Mouse (Mus musculus) C2C12 (cell line): Measurements from ENCODE around the gene 1700029I15Rik. TPM values are rescaled to one million over a fixed set of nuclear protein-coding genes. Genes with fewer than 3 reads are reported as not detected.

Experiments
- H3K27me3 ChIP-seq: one replicate; pipeline ENCODE4 v1.6.1; 2011; ENCODE audit not compliant: control insufficient read depth, insufficient read depth, insufficient read length
- H3K36me3 ChIP-seq: one replicate; pipeline ENCODE4 v1.6.1; 2011; ENCODE audit not compliant: control insufficient read depth, insufficient read depth
- H3K4me3 ChIP-seq: one replicate; pipeline ENCODE4 v1.5.1; 2011; ENCODE audit warnings: mild to moderate bottlenecking, control low read depth; ENCODE audit not compliant: poor library complexity, insufficient read depth, severe bottlenecking
- H3K79me2 ChIP-seq: one replicate; pipeline ENCODE4 v1.6.1; 2011; ENCODE audit not compliant: control insufficient read depth, insufficient read depth
- H3K79me3 ChIP-seq: one replicate; pipeline ENCODE4 v1.6.1; 2011; ENCODE audit warnings: low read depth, control low read depth
- H3ac ChIP-seq: one replicate; pipeline ENCODE3; 2011; ENCODE audit warnings: low read depth; ENCODE audit not compliant: control insufficient read depth, insufficient read length
- CEBPB ChIP-seq: IDR thresholded peaks from one replicate; pipeline ENCODE4 v1.6.1; 2011; ENCODE audit warnings: low read depth, mild to moderate bottlenecking, control low read depth, moderate library complexity
- CTCF ChIP-seq: IDR thresholded peaks from one replicate; pipeline ENCODE4 v1.5.1; 2011; ENCODE audit not compliant: control insufficient read depth, insufficient read depth, insufficient read length
- FOSL1 ChIP-seq: IDR thresholded peaks from one replicate; pipeline ENCODE4 v1.8.0; 2011; ENCODE audit warnings: mild to moderate bottlenecking, low read length; ENCODE audit not compliant: poor library complexity, insufficient read depth, severe bottlenecking
- MAX ChIP-seq: IDR thresholded peaks from one replicate; pipeline ENCODE4 v1.6.1; 2011; ENCODE audit warnings: mild to moderate bottlenecking, control low read depth
- MYOD1 ChIP-seq: IDR thresholded peaks from one replicate; pipeline ENCODE4 v1.6.1; 2011; ENCODE audit warnings: low read depth; ENCODE audit not compliant: control insufficient read depth, insufficient read length
- MYOG ChIP-seq: IDR thresholded peaks from one replicate; pipeline ENCODE4 v1.6.1; 2011; ENCODE audit not compliant: control insufficient read depth, insufficient read length; ENCODE audit errors: extremely low read depth
- USF1 ChIP-seq: IDR thresholded peaks from one replicate; pipeline ENCODE4 v1.6.1; 2011; ENCODE audit warnings: low read depth, mild to moderate bottlenecking, control low read depth, moderate library complexity
- polyA plus RNA-seq: library from polyadenylated mRNA; unstranded; fragments of >200 nt; fragmentation: generic; extraction: Trizol; gene quantifications from one replicate; pipeline ENCODE4 v1.2.1, GENCODE M21; 2012; ENCODE audit warnings: missing spikeins

1700029I15Rik gene
- polyA plus RNA-seq, 1 experiment = 0.73 TPM

- peaks cover 31% of the 10 kb centered on the region for H3K36me3 ChIP-seq
- H3K79me2 ChIP-seq = no peaks in the 10 kb centered on the region
- H3K4me3 ChIP-seq = no peak overlapping the region
- H3ac ChIP-seq = no peak overlapping the region
- H3K27me3 ChIP-seq = no peaks in the 10 kb centered on the region
- no peak for TF ChIP-seq CEBPB
- no peak for TF ChIP-seq FOSL1
- TF ChIP-seq MAX = no peak
- TF ChIP-seq MYOG = no peak
- no peak for TF ChIP-seq USF1
- no peak for TF ChIP-seq CTCF
- no peak for TF ChIP-seq MYOD1
- no peaks in the 10 kb centered on the region for H3K79me3 ChIP-seq
Observed at GRCm38 (mm10) chr2:92411705-92412104, 29.4 kb downstream of the 1700029I15Rik start.

GRCm38 (mm10) chr2:92421723-92422387, 39.5 kb downstream of the 1700029I15Rik start:
- H3K79me3 ChIP-seq = no peaks in the 10 kb centered on the region
- H3K4me3 ChIP-seq = no peak overlapping the region
- H3ac ChIP-seq = no peak overlapping the region
- TF ChIP-seq MAX (no peak), FOSL1 (no peak), MYOD1 (no peak), CEBPB (no peak), MYOG (no peak), USF1 (no peak), CTCF (no peak)
- no peaks in the 10 kb centered on the region for H3K79me2 ChIP-seq
- peaks cover 20% of the 10 kb centered on the region for H3K36me3 ChIP-seq
- no peaks in the 10 kb centered on the region for H3K27me3 ChIP-seq

GRCm38 (mm10) chr2:92422388-92423135, 40.2 kb downstream of the 1700029I15Rik start:
- Histone ChIP-seq H3K4me3 (no peak overlapping the region), H3K79me2 (no peaks in the 10 kb centered on the region), H3K36me3 (peaks cover 20% of the 10 kb centered on the region), H3K27me3 (no peaks in the 10 kb centered on the region), H3K79me3 (no peaks in the 10 kb centered on the region), H3ac (no peak overlapping the region)
- TF ChIP-seq MYOD1 (no peak), USF1 (no peak), MYOG (no peak), MAX (no peak), CEBPB (no peak), CTCF (no peak)

- Histone ChIP-seq H3K79me2 (no peaks in the 10 kb centered on the region), H3K4me3 (no peak overlapping the region), H3ac (no peak overlapping the region), H3K36me3 (peaks cover 20% of the 10 kb centered on the region), H3K79me3 (no peaks in the 10 kb centered on the region), H3K27me3 (no peaks in the 10 kb centered on the region)
- no peak for TF ChIP-seq FOSL1
- TF ChIP-seq CEBPB = no peak
- TF ChIP-seq CTCF = no peak
Observed at GRCm38 (mm10) chr2:92423156-92423555, 40.8 kb downstream of the 1700029I15Rik start.

- peaks cover 20% of the 10 kb centered on the region for H3K36me3 ChIP-seq
- H3K27me3 ChIP-seq = no peaks in the 10 kb centered on the region
- no peaks in the 10 kb centered on the region for H3K79me2 ChIP-seq
- H3K79me3 ChIP-seq = no peaks in the 10 kb centered on the region
- TF ChIP-seq CEBPB (no peak), FOSL1 (no peak), CTCF (no peak), MYOD1 (no peak), USF1 (no peak), MYOG (no peak)
- no peak overlapping the region for H3K4me3 ChIP-seq
- H3ac ChIP-seq = no peak overlapping the region
Observed at GRCm38 (mm10) chr2:92423702-92424461, 41.5 kb downstream of the 1700029I15Rik start.
